Mouse (Mus musculus): Measurements from ENCODE around the gene Apol6.

DNA sequence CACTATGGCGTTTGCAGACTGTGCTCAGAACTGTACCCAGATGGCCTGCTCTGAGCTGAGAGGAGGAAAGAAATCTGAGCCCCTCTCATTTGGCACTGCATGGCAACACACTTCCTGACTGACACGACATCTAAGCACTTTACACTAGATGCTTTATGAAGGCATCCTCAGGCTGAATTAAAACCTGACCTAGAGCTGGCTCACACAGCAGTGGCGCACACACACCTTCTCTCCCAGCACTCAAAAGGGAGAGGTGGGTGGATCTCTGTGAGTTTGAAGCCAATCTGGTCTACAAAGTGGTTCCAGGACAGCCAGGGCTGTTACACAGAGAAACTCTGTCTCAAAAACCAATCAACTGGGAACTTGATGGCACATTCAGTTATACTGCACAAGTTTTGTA lies 55.2 kb downstream of the Apol6 start:
- TF ChIP-seq CTCF (IDR thresholded peaks at IDR 0.05; ENCODE audit: borderline replicate concordance, control insufficient read depth, extremely low read depth, insufficient read depth, low read length, poor library complexity) (no peak), POLR2A (IDR thresholded peaks at IDR 0.05; ENCODE audit: control insufficient read depth, extremely low read depth, insufficient read depth, low read length, poor library complexity) (no peak)

Data from thymus, adult 2 months (tissue).